Mouse (Mus musculus): ENCODE measurements around the gene Sugct.

DNA sequence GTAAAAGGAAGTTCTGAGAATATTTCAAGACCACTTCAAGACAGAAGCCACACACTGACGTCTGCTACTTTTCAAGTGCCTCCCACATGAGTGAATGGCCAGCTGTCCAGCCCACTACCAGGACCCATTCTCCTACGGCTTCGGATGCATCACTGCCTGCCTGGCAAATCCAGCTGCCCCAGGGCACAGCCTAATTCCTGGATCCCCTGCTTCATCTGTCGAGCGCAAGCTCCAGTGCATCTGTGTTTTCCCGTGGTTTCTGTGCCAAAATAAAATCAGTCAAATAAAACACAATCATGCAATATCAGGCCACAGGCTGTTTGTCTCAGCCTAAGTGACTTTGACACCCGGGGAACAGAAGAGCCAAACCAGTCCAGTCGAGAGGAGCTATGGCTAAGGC, 863.5 kb downstream of the Sugct start:
- TF ChIP-seq CTCF (IDR thresholded peaks at IDR 0.05) (no peak), EP300 (IDR thresholded peaks at IDR 0.05) (no peak)
